Mouse (Mus musculus) cerebellum, adult 2 months (tissue): Measurements from ENCODE around the gene Rbfox1.

Experiments used
- CTCF ChIP-seq: fragments of 200-500 bp; IDR thresholded peaks from 2 replicates; pipeline ENCODE4 v1.5.1; 2011; ENCODE audit warnings: low read depth, mild to moderate bottlenecking, control low read depth, low read length, moderate library complexity, borderline replicate concordance; ENCODE audit not compliant: insufficient read depth
- POLR2A ChIP-seq: fragments of 200-500 bp; IDR thresholded peaks from 2 replicates; pipeline ENCODE4 v1.6.1; 2011; ENCODE audit warnings: low read length, control low read depth, borderline replicate concordance; ENCODE audit not compliant: insufficient read depth

DNA sequence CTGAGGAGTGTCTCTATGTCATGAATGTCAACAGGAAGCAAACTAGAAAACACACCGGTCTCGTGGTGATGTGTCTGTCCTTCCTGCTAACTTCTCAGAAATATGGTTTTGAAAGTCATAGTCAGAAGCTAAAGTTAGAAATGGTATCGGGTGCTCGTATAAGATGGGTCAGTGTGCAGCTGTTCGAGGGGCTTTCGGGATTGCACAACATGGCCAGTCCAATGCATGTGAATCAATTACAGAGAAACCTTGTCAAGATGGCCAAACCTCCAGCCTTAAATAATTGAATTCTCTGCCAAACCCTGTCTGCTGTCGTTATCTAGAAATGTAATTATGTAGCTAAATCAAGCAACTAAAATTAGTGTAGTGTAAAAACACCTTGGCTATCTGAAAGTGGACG is 1182.0 kb downstream of the Rbfox1 start:
- no peak for TF ChIP-seq CTCF
- TF ChIP-seq POLR2A, result no peak
